Mouse (Mus musculus) neural tube, embryonic 12.5 days (tissue): ENCODE measurements at regions not wholly inside any gene's neighbourhood (a gene's known extent, or its start where the extent isn't known, plus 50 kb on each side); places are given as distances from the start of the nearest gene placed in this dataset.

Experiments
- ATAC-seq: fragments of 200-750 bp; cut with Nextera tagmentation; 2 replicates; pipeline ENCODE4 v1.8.0; 2017; ENCODE audit warnings: low read depth, mild to moderate bottlenecking, moderate TSS enrichment, moderate library complexity; ENCODE audit not compliant: low FRiP score
- H3K27ac ChIP-seq: fragments of 300-500 bp; sonication (generic); 2 replicates; pipeline ENCODE4 v1.5.1; 2016
- H3K27me3 ChIP-seq: fragments of 300-500 bp; sonication (generic); replicated peaks from 2 replicates; pipeline ENCODE4 v1.6.1; 2016; ENCODE audit warnings: mild to moderate bottlenecking
- H3K36me3 ChIP-seq: fragments of 300-500 bp; sonication (generic); 2 replicates; pipeline ENCODE4 v1.6.1; 2016; ENCODE audit warnings: mild to moderate bottlenecking
- H3K4me1 ChIP-seq: fragments of 300-500 bp; sonication (generic); 2 replicates; pipeline ENCODE4 v1.6.1; 2016
- H3K4me2 ChIP-seq: fragments of 300-500 bp; sonication (generic); replicated peaks from 2 replicates; pipeline ENCODE4 v1.6.1; 2016; ENCODE audit warnings: mild to moderate bottlenecking
- H3K4me3 ChIP-seq: fragments of 300-500 bp; sonication (generic); 2 replicates; pipeline ENCODE4 v1.5.1; 2016
- H3K9ac ChIP-seq: fragments of 300-500 bp; sonication (generic); 2 replicates; pipeline ENCODE4 v1.6.1; 2016; ENCODE audit warnings: mild to moderate bottlenecking
- H3K9me3 ChIP-seq: fragments of 300-500 bp; sonication (generic); 2 replicates; pipeline ENCODE4 v1.6.1; 2016; ENCODE audit warnings: mild to moderate bottlenecking
- WGBS: fragments of 180-500 bp; shearing (Covaris S2); methylation state at CpG from one replicate; pipeline ENCODE4 v1.1.7; 2016; 5-methylcytosine and 5-hydroxymethylcytosine counted together

DNA sequence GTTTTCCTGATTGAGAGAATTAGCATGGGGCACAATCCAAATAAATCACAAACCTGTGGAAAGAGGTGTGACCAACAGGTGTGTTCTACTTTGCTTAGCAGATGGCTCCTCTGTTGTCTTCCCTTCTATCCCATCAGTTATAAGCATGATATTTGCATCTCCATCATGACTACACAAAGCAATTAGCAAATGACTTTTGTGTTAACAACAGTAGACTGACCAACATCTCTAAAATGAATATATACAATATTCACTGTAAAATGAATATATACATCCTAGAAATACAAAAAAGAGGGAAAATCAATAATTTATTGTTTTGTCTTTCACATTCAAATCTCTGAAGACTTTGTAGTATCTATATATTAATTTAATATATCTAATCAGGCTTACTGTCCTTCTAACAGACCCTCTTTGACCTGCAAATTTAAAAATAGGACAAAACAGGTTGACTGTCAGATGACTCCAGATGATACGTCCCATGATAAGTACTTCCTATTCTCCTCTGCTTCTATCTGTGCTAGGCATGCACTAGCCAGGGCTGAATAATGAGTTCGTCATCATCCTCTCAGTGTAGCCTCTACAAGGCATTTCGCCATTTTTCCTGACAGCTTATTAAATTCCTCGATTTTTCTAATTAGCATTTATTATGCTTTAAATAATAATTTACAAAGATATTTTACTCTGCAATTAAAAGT is 519.5 kb upstream of the Cited2 start:
- no peak; the same call in 1 of the 2 replicates for ATAC-seq
- Histone ChIP-seq H3K27me3 (no peaks in the 10 kb centered on the region), H3K27ac (no peak overlapping the region; the same call in 1 of the 2 replicates), H3K4me3 (no peak overlapping the region), H3K36me3 (no peaks in the 10 kb centered on the region), H3K4me1 (0 out of 2 replicates have a peak, but pooled peaks cover 7% of the 10 kb centered on the region), H3K9ac (no peak overlapping the region), H3K4me2 (no peak overlapping the region), H3K9me3 (no peaks in the 10 kb centered on the region)
- 87% methylated on average over 4 of the region's 4 CpGs for WGBS

DNA sequence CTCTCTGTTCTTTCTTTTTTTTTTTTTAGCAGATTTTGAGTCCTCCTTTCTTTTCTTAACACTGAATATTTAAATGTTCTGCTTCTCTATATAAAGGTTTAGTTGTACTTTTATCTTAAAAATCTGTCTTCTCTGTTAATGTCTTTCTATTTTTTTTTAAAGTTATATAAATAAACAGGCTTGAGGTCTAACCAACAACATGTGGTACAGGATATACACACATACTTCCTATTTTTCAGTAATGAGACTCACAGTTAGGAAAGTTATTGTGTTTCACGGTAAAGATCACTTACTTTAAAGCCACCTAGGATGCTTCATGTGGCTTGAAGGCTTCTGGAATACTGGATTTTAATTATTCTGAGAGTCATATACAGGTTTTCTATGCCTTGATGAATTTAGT is 518.9 kb upstream of the Cited2 start:
- Histone ChIP-seq H3K9ac (no peak overlapping the region), H3K4me2 (no peak overlapping the region), H3K27me3 (no peaks in the 10 kb centered on the region), H3K9me3 (no peaks in the 10 kb centered on the region), H3K27ac (no peak overlapping the region), H3K4me3 (no peak overlapping the region), H3K4me1 (0 out of 2 replicates have a peak, but pooled peaks cover 7% of the 10 kb centered on the region), H3K36me3 (no peaks in the 10 kb centered on the region)
- no peak for ATAC-seq
- WGBS, result 76% methylated on average over 1 of the region's 1 CpGs

DNA sequence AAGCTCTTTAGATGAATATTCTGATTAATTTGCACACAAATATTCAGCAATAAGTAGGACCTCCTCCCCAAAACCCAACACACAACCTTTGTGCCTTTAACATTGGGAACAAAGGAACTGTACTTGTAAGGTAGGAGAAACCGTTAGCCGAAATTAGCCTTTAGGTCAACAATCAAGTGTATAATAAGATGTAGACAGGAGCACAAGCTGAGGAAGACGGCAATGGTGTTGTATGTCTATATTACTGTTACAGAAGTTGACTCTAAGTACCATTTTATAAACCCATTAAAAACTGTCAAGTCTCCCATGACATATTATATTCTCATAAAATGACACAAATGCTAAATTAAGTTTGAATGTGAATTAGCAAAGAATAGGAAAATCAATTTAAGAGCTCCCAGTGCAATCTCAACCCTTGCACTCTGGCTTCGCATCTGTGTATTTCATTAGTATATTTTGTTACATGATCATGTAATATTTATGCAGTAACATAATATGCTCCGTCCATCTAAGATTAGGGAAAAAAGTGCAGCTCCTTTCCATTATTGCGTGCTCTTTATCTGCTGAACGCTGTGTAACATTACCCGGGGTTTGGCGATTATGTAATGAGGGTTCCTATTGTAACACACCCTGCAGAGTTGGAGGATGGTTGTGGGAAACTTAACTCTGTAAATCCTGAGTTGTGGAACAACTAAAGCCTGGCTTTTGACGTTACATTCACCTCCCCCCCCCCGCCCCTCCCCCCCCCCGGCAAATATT is 510.3 kb upstream of the Cited2 start:
- Histone ChIP-seq H3K4me1 (peaks cover 3% of the 10 kb centered on the region; the same call in 1 of the 2 replicates), H3K9me3 (no peaks in the 10 kb centered on the region), H3K4me3 (no peak overlapping the region), H3K36me3 (no peaks in the 10 kb centered on the region), H3K27me3 (no peaks in the 10 kb centered on the region), H3K4me2 (no peak overlapping the region; the same call in 1 of the 2 replicates), H3K27ac (no peak overlapping the region), H3K9ac (no peak overlapping the region)
- WGBS, result 28% methylated on average over 12 of the region's 12 CpGs
- ATAC-seq, result peak; percentile 74

DNA sequence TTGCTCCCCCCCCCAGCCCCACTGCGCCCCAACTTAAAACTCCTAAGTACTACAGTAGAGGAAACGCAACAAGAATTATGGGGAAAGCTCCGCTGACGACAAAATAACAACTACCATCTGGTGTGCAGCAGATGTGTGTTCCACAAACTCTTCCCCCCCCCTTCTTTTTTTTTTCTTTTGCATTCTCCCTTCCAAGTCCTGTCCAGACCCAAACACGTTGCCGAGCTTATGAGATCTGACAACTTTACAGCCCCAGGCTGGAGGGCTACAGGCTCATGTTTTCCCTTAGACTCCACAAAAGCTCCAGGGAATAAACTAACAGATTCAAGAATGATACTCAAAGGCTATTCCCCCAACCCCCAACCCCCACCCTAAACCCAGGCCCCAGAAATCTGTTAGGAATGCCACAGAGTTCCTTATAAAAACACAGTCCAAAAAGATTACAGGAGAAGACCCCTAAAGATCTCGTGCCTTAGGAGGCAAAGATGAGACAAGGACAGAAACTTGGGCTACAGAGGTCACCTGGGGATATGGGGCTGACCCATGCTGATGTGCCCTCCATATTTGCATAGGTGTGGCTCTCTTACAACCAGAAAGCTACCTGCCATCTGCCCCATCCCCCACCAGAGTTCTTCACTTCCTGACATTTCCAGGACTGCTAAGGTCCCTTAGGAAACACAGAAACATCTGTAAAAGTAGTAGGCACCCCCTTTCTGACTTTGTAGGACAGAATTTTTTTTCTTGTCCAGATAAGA is 509.5 kb upstream of the Cited2 start:
- Histone ChIP-seq H3K4me3 (no peak overlapping the region), H3K4me2 (no peak overlapping the region; the same call in 1 of the 2 replicates), H3K4me1 (peaks cover 3% of the 10 kb centered on the region; the same call in 1 of the 2 replicates), H3K27ac (no peak overlapping the region), H3K36me3 (no peaks in the 10 kb centered on the region), H3K9me3 (no peaks in the 10 kb centered on the region), H3K9ac (no peak overlapping the region), H3K27me3 (no peaks in the 10 kb centered on the region)
- ATAC-seq, result peak; percentile 48
- 21% methylated on average over 6 of the region's 7 CpGs for WGBS

DNA sequence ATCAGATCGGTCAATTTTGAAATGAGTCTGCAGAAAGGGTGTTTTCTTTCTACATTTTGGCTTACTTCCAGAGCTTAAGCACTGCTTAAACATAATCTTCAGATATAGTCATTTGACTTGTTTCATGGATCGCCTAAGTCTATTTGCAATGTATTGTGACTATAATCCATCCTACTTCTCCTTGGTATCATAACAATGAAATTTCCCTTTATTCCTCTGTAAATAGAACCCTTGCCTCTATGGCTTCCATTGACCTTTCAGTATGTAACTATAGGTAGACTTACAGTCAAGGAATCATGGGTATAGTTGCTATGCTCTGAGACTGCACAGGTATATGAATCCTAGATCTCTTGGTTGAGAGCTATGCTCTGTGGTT is 509.0 kb upstream of the Cited2 start:
- Histone ChIP-seq H3K9ac (no peak overlapping the region), H3K4me2 (no peak overlapping the region), H3K4me1 (peaks cover 3% of the 10 kb centered on the region; the same call in 1 of the 2 replicates), H3K9me3 (no peaks in the 10 kb centered on the region), H3K4me3 (no peak overlapping the region), H3K27me3 (no peaks in the 10 kb centered on the region), H3K27ac (no peak overlapping the region), H3K36me3 (no peaks in the 10 kb centered on the region)
- no peak for ATAC-seq
- WGBS, result 91% methylated on average over 2 of the region's 2 CpGs

DNA sequence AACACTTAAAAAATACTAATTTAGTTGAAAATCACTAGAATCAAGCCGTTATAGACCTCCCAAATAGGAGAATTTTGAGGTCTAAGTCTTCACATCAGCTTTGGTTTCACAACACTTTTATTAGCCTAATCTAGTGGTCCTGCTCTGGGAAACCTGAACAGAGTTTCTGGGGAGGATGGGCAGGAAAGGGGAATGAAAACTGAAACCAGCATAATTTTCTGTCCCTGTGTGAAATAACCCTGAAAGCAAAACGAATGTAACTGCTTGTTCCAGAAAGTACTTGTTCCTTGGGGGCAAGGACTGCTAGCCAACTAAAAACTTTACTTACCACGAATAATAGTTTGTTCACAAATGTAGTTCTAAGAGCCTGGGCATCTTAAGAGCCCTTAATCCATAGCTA is 508.0 kb upstream of the Cited2 start:
- no peak for ATAC-seq
- WGBS, result 82% methylated on average over 3 of the region's 3 CpGs
- H3K4me1 ChIP-seq, result peaks cover 3% of the 10 kb centered on the region; the same call in 1 of the 2 replicates

DNA sequence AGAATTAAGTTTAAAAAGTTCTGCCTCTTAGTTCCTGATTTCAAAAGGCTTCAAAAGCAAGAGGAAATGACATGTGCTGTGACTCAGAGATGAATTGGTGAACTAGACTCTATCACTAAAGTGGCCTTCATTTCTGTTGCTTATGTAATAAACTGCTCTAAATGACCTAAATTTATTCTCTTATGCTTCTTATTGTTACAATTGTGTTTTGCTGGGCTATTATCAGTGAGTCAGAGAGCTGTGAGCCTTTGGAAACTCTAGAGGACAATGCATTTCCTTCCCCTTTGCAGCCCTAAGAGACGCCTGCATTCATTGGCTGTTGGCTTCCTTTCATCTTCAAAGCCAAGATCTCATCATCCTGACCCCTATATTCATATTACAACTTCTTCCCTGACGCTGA is 501.5 kb upstream of the Cited2 start:
- no peaks in the 10 kb centered on the region for H3K4me1 ChIP-seq
- no peaks in the 10 kb centered on the region for H3K36me3 ChIP-seq
- H3K9ac ChIP-seq, result no peak overlapping the region
- WGBS, result 43% methylated on average over 2 of the region's 2 CpGs
- H3K27me3 ChIP-seq, result no peaks in the 10 kb centered on the region
- no peak overlapping the region for H3K27ac ChIP-seq
- ATAC-seq, result no peak
- no peaks in the 10 kb centered on the region for H3K9me3 ChIP-seq
- H3K4me3 ChIP-seq, result no peak overlapping the region
- no peak overlapping the region for H3K4me2 ChIP-seq

More for the DNA sequence above, 508.0 kb upstream of the Cited2 start:
- H3K27ac ChIP-seq, result no peak overlapping the region
- H3K27me3 ChIP-seq, result no peaks in the 10 kb centered on the region
- no peaks in the 10 kb centered on the region for H3K36me3 ChIP-seq
- H3K9me3 ChIP-seq, result no peaks in the 10 kb centered on the region
- H3K4me3 ChIP-seq, result no peak overlapping the region
- H3K4me2 ChIP-seq, result no peak overlapping the region
- H3K9ac ChIP-seq, result no peak overlapping the region

DNA sequence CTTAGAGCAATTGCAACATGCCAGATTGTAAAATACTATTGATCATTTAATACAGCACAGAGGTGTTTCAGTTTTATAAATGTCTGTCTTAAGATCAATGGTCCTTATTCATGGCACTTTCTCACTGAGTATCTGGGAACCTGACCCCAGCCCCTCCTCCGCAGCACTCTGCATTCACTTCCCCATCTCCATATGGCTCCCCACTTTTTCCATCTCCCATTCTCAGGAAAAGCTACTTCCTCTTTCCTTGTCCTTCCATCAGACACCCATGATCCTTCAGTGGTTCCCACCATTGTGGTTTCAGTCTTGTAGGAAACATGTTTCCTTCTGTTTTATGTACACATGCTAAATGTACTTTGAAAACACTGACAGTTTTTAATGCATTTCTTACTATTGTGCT is 497.3 kb upstream of the Cited2 start:
- no peak overlapping the region for H3K4me2 ChIP-seq
- peaks cover 7% of the 10 kb centered on the region; the same call in 1 of the 2 replicates for H3K4me1 ChIP-seq
- H3K9me3 ChIP-seq, result no peaks in the 10 kb centered on the region
- H3K9ac ChIP-seq, result no peak overlapping the region
- 85% methylated on average over 1 of the region's 1 CpGs for WGBS
- ATAC-seq, result no peak
- no peaks in the 10 kb centered on the region for H3K36me3 ChIP-seq
- no peak overlapping the region for H3K27ac ChIP-seq
- H3K4me3 ChIP-seq, result no peak overlapping the region
- no peaks in the 10 kb centered on the region for H3K27me3 ChIP-seq

DNA sequence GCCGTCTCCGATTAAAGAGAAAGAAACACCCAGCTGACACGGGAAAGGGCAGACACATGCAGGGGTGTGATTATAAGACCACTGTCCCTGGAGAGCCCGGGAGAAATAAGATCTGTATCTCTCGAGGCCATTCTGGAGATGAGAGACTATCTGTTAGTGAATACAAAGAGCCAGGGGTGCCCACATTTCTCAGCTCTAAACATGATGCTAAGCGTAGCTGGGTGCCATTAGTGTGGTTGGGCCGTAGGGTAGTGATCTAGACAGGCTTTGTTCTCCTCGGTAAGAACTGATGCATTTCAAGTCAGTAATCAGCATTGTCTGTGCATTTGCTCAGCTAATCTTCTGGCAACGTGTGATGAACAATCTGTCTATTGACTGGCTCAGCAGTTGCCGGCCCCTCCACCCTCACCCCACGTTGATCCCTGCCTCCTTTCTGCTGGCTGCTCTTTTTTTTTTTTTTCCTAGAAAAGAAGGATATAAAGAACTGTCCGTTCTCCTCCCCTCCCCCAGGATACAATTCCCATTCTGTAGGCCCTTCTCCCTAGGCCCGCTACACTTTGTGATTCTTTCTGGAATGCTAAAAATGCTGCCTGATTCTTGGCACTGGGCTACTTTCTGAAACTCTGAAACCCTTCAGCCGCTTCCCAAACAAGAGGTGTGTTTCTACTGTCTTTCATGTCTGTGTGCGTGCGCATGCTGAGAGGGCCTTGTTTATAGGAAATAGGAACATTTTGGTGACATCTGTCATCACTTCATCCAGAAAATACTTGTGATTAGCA is 492.8 kb upstream of the Cited2 start:
- Histone ChIP-seq H3K4me2 (peak overlapping the region; percentile 39), H3K4me3 (no peak overlapping the region), H3K36me3 (no peaks in the 10 kb centered on the region), H3K4me1 (peaks cover 10% of the 10 kb centered on the region), H3K9me3 (no peaks in the 10 kb centered on the region), H3K9ac (no peak overlapping the region), H3K27ac (peak overlapping the region; percentile 70), H3K27me3 (no peaks in the 10 kb centered on the region)
- peak; percentile 89 for ATAC-seq
- 4% methylated on average over 16 of the region's 16 CpGs for WGBS

DNA sequence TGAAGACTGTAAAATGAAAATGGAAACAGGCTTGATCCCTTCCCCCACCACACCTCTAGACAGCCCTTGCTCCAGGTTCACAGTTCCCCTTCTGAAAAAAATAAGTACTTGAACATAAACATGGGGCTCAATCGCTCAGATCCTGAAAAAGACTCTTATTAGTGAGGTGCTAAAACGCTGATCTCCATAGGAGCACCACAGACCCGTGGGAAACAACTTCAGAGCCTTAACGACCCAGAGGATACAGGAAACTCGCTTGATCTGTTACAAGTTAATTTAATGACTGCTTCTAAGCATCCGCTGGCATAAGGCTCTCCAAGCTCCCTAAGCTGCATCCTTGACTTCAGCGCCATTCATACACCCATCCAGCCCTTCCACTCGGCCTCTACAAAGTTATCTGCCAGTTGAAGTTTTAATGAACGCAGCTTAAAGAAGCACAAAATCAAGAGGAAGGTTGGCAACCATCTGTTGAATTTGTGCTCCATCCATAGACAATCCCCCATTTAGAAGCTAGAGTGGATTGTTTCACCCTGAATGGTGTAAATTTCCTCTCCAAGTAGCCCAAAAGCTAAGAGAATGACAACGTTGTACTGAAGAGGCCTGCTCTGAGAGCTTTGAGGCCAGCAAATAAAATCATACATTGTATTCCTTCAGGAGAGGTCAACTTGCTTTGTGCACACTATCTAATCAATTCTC is 486.9 kb upstream of the Cited2 start:
- H3K27me3 ChIP-seq, result no peaks in the 10 kb centered on the region
- no peaks in the 10 kb centered on the region for H3K9me3 ChIP-seq
- H3K4me3 ChIP-seq, result no peak overlapping the region
- H3K36me3 ChIP-seq, result no peaks in the 10 kb centered on the region
- WGBS, result 13% methylated on average over 10 of the region's 10 CpGs
- peaks cover 26% of the 10 kb centered on the region for H3K4me1 ChIP-seq
- H3K27ac ChIP-seq, result no peak overlapping the region
- ATAC-seq, result no peak
- no peak overlapping the region for H3K4me2 ChIP-seq
- no peak overlapping the region for H3K9ac ChIP-seq

DNA sequence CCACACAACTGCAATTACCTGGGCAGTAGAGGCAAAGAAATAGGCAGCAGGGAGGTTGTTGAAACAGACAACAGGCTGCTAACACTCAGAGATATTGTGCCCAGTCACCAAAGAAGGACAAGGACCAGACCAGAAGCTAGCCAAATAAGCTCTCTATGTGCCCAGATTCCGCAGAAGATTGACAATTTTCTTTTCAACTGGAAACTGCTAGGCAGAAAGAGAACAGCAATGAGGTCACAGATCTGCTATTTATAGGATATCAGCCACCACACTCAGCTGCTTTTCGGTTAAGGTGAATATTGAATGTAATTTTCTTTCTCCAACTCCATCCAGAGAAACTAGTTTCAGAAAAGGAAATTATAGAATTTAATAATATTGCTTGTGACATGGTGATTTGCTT is 486.3 kb upstream of the Cited2 start:
- H3K4me3 ChIP-seq, result no peak overlapping the region
- H3K27me3 ChIP-seq, result no peaks in the 10 kb centered on the region
- no peak overlapping the region for H3K9ac ChIP-seq
- no peak for ATAC-seq
- 55% methylated on average over 2 of the region's 2 CpGs for WGBS
- peaks cover 26% of the 10 kb centered on the region for H3K4me1 ChIP-seq
- no peaks in the 10 kb centered on the region for H3K9me3 ChIP-seq
- no peak overlapping the region for H3K4me2 ChIP-seq
- no peak overlapping the region for H3K27ac ChIP-seq
- no peaks in the 10 kb centered on the region for H3K36me3 ChIP-seq
